Mouse (Mus musculus) hindbrain, embryonic 10.5 days (tissue): ENCODE measurements around the gene Prickle4. TPM values are rescaled to one million over a fixed set of nuclear protein-coding genes. Genes with fewer than 3 reads are reported as not detected.
A peak's percentile ranks its signal among the peaks of the same experiment; 100 is the strongest.

ENCODE experiments used
- DNase-seq: peaks from one replicate; pipeline ENCODE4 v3.0.0-alpha.2; 2017; ENCODE audit warnings: low spot score
- H3K27ac ChIP-seq: fragments of 300-500 bp; sonication (generic); 2 replicates; pipeline ENCODE4 v1.5.1; 2016; ENCODE audit warnings: mild to moderate bottlenecking, moderate library complexity
- H3K27me3 ChIP-seq: fragments of 300-500 bp; sonication (generic); 2 replicates; pipeline ENCODE4 v1.6.1; 2016; ENCODE audit warnings: mild to moderate bottlenecking; ENCODE audit not compliant: poor library complexity, insufficient read depth, severe bottlenecking
- H3K36me3 ChIP-seq: fragments of 300-500 bp; sonication (generic); 2 replicates; pipeline ENCODE4 v1.6.1; 2016; ENCODE audit warnings: mild to moderate bottlenecking, moderate library complexity
- H3K4me1 ChIP-seq: fragments of 300-500 bp; sonication (generic); replicated peaks from 2 replicates; pipeline ENCODE4 v1.6.1; 2016; ENCODE audit warnings: mild to moderate bottlenecking
- H3K4me3 ChIP-seq: fragments of 300-500 bp; sonication (generic); 2 replicates; pipeline ENCODE4 v1.5.1; 2016; ENCODE audit warnings: mild to moderate bottlenecking, moderate library complexity
- H3K9me3 ChIP-seq: fragments of 300-500 bp; sonication (generic); 2 replicates; pipeline ENCODE4 v1.6.1; 2016; ENCODE audit warnings: mild to moderate bottlenecking, moderate library complexity
- WGBS: fragments of 180-500 bp; shearing (Covaris S2); methylation state at CpG from one replicate; pipeline ENCODE4 v1.1.7; 2016; 5-methylcytosine and 5-hydroxymethylcytosine counted together
- polyA plus RNA-seq: library from polyadenylated mRNA; unstranded; fragments of >200 nt; fragmentation: Nextera tagmentation; extraction: Ambion mirVana; gene quantifications from 2 replicates; pipeline ENCODE4 v1.2.1, GENCODE M21; 2016

Gene Prickle4
- polyA plus RNA-seq, result 0.34 and 0.66 TPM in 2 replicates

GRCm38 (mm10) chr17:47694503-47695336 lies at the start of gene Prickle4:
Gene Prickle4, minus strand, starts transcription at chr17:47694736.
- no peaks in the 10 kb centered on the region for H3K9me3 ChIP-seq
- peak within 1 kb of the TSS; percentile 94 for H3K27ac ChIP-seq
- peaks cover 47% of the 10 kb centered on the region for H3K27me3 ChIP-seq
- peak; percentile 99 for DNase-seq
- peak within 1 kb of the TSS; percentile 78 for H3K4me3 ChIP-seq
- H3K36me3 ChIP-seq, result peaks cover 21% of the 10 kb centered on the region
- WGBS, result under 1% methylated on average over 82 of the region's 82 CpGs
- peaks cover 33% of the 10 kb centered on the region for H3K4me1 ChIP-seq

- Histone ChIP-seq H3K4me1 (peaks cover 16% of the 10 kb centered on the region), H3K27me3 (peaks cover 29% of the 10 kb centered on the region)
- 92% methylated on average over 14 of the region's 14 CpGs for WGBS
These were observed 49.5 kb upstream of the Prickle4 start for GRCm38 (mm10) chr17:47744086-47744485.

GRCm38 (mm10) chr17:47742991-47743734 lies 48.6 kb upstream of the Prickle4 start:
- H3K27me3 ChIP-seq, result peaks cover 38% of the 10 kb centered on the region
- peaks cover 7% of the 10 kb centered on the region; the same call in 1 of the 2 replicates for H3K9me3 ChIP-seq
- peaks cover 20% of the 10 kb centered on the region for H3K4me1 ChIP-seq
- H3K27ac ChIP-seq, result no peak overlapping the region
- no peak overlapping the region for H3K4me3 ChIP-seq
- 50% methylated on average over 16 of the region's 16 CpGs for WGBS
- no peaks in the 10 kb centered on the region for H3K36me3 ChIP-seq
- no peak for DNase-seq

More at GRCm38 (mm10) chr17:47744086-47744485, 49.5 kb upstream of the Prickle4 start:
- Histone ChIP-seq H3K4me3 (no peak overlapping the region), H3K9me3 (peaks cover 7% of the 10 kb centered on the region; the same call in 1 of the 2 replicates), H3K27ac (no peak overlapping the region), H3K36me3 (no peaks in the 10 kb centered on the region)
- DNase-seq, result no peak

- Histone ChIP-seq H3K4me1 (peaks cover 36% of the 10 kb centered on the region), H3K9me3 (peaks cover 7% of the 10 kb centered on the region; the same call in 1 of the 2 replicates), H3K4me3 (no peak overlapping the region), H3K36me3 (no peaks in the 10 kb centered on the region), H3K27ac (no peak overlapping the region), H3K27me3 (peaks cover 52% of the 10 kb centered on the region)
- DNase-seq, result no peak
- 51% methylated on average over 2 of the region's 2 CpGs for WGBS
These were observed 45.6 kb upstream of the Prickle4 start for GRCm38 (mm10) chr17:47740186-47740585.

GRCm38 (mm10) chr17:47738879-47739798 lies 44.6 kb upstream of the Prickle4 start:
- Histone ChIP-seq H3K36me3 (no peaks in the 10 kb centered on the region), H3K27me3 (peaks cover 52% of the 10 kb centered on the region), H3K27ac (peak overlapping the region; percentile 79), H3K4me1 (peaks cover 36% of the 10 kb centered on the region), H3K9me3 (no peaks in the 10 kb centered on the region), H3K4me3 (peak overlapping the region; percentile 71)
- DNase-seq, result peak; percentile 36
- 3% methylated on average over 20 of the region's 20 CpGs for WGBS

GRCm38 (mm10) chr17:47738066-47738878 lies 43.7 kb upstream of the Prickle4 start:
- WGBS, result under 1% methylated on average over 61 of the region's 61 CpGs
- Histone ChIP-seq H3K36me3 (no peaks in the 10 kb centered on the region), H3K27me3 (peaks cover 52% of the 10 kb centered on the region), H3K9me3 (no peaks in the 10 kb centered on the region), H3K27ac (peak overlapping the region; percentile 79), H3K4me1 (peaks cover 36% of the 10 kb centered on the region), H3K4me3 (peak overlapping the region; percentile 71)
- DNase-seq, result peak; percentile 43

GRCm38 (mm10) chr17:47737271-47738065 lies 42.9 kb upstream of the Prickle4 start:
- Histone ChIP-seq H3K36me3 (no peaks in the 10 kb centered on the region), H3K9me3 (no peaks in the 10 kb centered on the region), H3K4me3 (peak overlapping the region; percentile 71), H3K4me1 (peaks cover 36% of the 10 kb centered on the region), H3K27ac (peak overlapping the region; percentile 79), H3K27me3 (peaks cover 52% of the 10 kb centered on the region)
- DNase-seq, result peak; percentile 68
- WGBS, result under 1% methylated on average over 60 of the region's 60 CpGs

- peaks cover 57% of the 10 kb centered on the region for H3K27me3 ChIP-seq
- H3K4me3 ChIP-seq, result peak within 1 kb of the TSS; percentile 71
- peak; percentile 96 for DNase-seq
- H3K27ac ChIP-seq, result peak within 1 kb of the TSS; percentile 79
- no peaks in the 10 kb centered on the region for H3K36me3 ChIP-seq
- WGBS, result under 1% methylated on average over 35 of the region's 47 CpGs
- H3K9me3 ChIP-seq, result no peaks in the 10 kb centered on the region
- H3K4me1 ChIP-seq, result peaks cover 36% of the 10 kb centered on the region
These were observed 42.3 kb upstream of the Prickle4 start, which contains the start of gene Tfeb for GRCm38 (mm10) chr17:47736856-47737255. Gene Tfeb, plus strand, starts transcription at chr17:47737030.

GRCm38 (mm10) chr17:47735553-47736100 lies 41.1 kb upstream of the Prickle4 start:
- Histone ChIP-seq H3K27me3 (peaks cover 47% of the 10 kb centered on the region), H3K9me3 (no peaks in the 10 kb centered on the region), H3K4me3 (no peak overlapping the region), H3K4me1 (peaks cover 43% of the 10 kb centered on the region), H3K36me3 (no peaks in the 10 kb centered on the region), H3K27ac (no peak overlapping the region)
- DNase-seq, result no peak
- WGBS, result 75% methylated on average over 14 of the region's 14 CpGs

- WGBS, result 52% methylated on average over 24 of the region's 24 CpGs
- H3K9me3 ChIP-seq, result no peaks in the 10 kb centered on the region
- DNase-seq, result no peak
- H3K4me1 ChIP-seq, result peaks cover 18% of the 10 kb centered on the region
- H3K27ac ChIP-seq, result peak overlapping the region; percentile 35; the same call in 1 of the 2 replicates
- no peak overlapping the region for H3K4me3 ChIP-seq
- H3K27me3 ChIP-seq, result peaks cover 19% of the 10 kb centered on the region; the same call in 1 of the 2 replicates
- H3K36me3 ChIP-seq, result no peaks in the 10 kb centered on the region
These were observed 36.4 kb upstream of the Prickle4 start for GRCm38 (mm10) chr17:47730633-47731575.
